Mouse (Mus musculus): Measurements from ENCODE around the gene Nubpl.

The Nubpl gene

GRCm38 (mm10) chr12:52247438-52247837, 149.9 kb downstream of the Nubpl start:
- no peak for DNase-seq (ENCODE audit: low spot score in 2 of 2)

DNA sequence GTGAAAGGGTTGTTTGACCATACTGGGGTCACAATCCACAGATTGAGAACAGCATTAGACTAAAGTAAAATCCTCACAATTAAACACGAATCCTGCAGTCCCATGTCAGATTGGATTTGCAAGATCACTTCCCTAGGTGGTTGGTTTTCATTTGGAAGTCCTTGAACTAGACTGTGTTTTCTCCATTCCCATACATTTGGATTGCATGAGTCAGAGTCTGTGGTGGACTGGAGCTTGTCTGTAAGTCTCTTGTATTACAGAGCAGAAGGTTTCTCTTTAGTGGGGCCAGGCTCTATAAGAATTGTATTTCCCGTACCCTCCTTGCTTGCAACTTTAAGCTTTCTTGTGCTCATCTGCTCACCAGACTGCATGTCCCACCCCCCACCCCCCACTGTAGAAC, 151.0 kb downstream of the Nubpl start:
- no peak for DNase-seq (ENCODE audit: low spot score in 2 of 2)

DNA sequence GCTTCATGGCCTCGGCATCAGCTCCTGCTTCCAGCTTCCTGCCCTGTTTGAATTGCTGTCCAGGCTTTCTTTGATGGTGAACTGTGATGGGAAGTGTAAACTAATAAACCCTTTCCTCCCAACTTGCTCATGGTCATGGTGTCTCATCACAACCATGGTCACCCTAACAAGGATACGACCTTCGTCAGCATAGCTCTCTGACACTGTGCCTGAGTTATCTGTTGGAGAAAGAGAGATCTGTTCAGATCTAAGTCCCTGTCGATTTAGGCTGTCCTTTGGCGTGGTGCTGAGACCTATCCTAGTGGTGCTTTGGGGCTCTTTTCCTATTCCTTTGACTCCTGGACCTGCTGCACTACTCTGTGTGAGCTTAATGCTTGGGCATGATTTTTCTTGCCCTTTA, 156.6 kb downstream of the Nubpl start:
- DNase-seq (ENCODE audit: low spot score in 2 of 2) = no peak

DNA sequence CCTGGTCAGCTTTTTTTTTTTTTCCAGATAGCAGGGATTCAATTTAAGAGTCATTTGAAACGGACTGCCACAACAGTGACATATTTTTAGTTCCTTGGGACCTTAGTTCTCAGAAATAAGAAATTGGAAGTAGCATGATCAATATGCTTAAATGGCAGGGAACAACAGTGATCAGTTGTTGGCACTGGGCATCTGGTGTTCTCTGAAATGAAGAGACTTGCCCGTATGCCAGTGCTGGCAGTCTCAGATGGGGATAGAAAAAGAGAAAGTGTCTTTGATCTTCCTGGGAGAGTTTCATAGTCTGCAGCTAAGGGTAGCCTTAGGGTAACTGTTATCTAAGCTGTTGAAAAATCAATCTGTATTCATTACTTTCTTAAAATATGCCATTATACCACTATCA, 170.6 kb downstream of the Nubpl start:
- DNase-seq (ENCODE audit: low spot score in 2 of 2) = no peak

GRCm38 (mm10) chr12:52272828-52273227, 175.3 kb downstream of the Nubpl start:
- no peak for DNase-seq (ENCODE audit: low spot score in 2 of 2)

- no peak for DNase-seq (ENCODE audit: low spot score in 2 of 2)
These were observed 178.8 kb downstream of the Nubpl start for GRCm38 (mm10) chr12:52276320-52276719.

- DNase-seq (ENCODE audit: low spot score in 2 of 2) = no peak
These were observed 183.7 kb downstream of the Nubpl start for GRCm38 (mm10) chr12:52281232-52281631.

GRCm38 (mm10) chr12:52284471-52284870, 186.9 kb downstream of the Nubpl start:
- DNase-seq (ENCODE audit: low spot score in 2 of 2) = no peak

GRCm38 (mm10) chr12:52286802-52287201, 189.3 kb downstream of the Nubpl start:
- DNase-seq (ENCODE audit: low spot score in 2 of 2) = no peak

- DNase-seq (ENCODE audit: low spot score in 2 of 2) = no peak
These were observed 191.0 kb downstream of the Nubpl start for GRCm38 (mm10) chr12:52288537-52288936.

GRCm38 (mm10) chr12:52288941-52289567, 191.5 kb downstream of the Nubpl start:
- no peak for DNase-seq (ENCODE audit: low spot score in 2 of 2)

DNA sequence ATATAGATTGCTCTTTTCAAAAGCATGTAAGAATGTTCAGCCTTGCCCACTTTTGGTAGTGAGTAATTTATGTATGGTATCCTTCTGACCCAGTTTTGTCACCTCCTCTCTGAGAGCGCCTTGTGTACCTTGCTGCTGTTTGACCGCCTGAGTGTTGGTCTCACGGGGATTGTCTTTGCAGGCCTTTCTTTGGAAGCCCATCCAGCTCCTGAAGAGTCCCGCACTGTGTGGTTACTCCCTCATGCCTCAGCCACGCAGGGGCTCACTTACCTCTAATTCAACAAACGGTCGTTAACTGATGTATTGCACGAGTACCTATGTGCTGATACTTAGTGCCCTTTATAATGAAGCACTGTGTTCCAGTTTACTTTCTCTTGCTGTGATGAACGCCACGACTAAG, 192.1 kb downstream of the Nubpl start:
- DNase-seq (ENCODE audit: low spot score in 2 of 2) = no peak

DNA sequence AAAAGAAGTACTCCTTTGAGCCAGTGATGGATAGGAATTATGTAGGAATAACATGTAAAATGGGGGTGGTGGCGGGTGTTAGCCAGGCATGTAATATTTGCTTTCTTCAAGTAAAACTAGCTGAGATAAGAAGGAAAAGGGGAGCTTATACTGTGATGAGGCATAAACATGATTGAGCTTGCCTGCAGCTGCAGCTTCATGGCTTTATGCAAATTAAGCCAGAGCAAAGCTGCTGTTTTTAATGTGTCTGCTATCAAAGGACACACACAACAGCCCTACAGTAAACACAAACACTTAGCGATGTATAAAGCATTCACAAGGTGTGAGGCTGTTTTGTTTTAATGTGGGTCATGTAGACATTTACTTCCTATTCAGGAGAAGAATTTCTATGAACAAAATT, 196.4 kb downstream of the Nubpl start:
- DNase-seq (ENCODE audit: low spot score in 2 of 2) = no peak

- DNase-seq (ENCODE audit: low spot score in 2 of 2) = no peak
These were observed 200.5 kb downstream of the Nubpl start for GRCm38 (mm10) chr12:52297988-52298387.

GRCm38 (mm10) chr12:52298683-52299082, 201.1 kb downstream of the Nubpl start:
- DNase-seq (ENCODE audit: low spot score in 2 of 2) = no peak

DNA sequence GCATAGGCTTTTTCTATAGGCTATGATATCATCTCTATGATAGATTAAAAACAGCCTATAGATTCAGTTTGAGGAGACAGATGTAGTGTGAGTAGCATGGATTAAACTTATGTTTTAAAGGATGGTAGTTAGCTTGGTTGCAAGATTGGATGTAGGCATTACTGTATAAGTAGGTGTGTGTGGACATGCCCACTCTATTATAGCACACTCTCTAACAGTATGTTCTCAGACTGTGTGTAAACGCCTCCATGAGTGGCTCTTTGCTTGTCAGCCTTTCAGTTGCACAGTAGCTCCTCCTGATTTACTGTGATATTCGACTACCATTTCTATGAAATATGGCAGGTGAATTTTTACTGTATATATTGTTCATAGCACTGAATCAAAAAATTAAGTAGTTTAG, 205.4 kb downstream of the Nubpl start:
- DNase-seq (ENCODE audit: low spot score in 2 of 2) = no peak

DNA sequence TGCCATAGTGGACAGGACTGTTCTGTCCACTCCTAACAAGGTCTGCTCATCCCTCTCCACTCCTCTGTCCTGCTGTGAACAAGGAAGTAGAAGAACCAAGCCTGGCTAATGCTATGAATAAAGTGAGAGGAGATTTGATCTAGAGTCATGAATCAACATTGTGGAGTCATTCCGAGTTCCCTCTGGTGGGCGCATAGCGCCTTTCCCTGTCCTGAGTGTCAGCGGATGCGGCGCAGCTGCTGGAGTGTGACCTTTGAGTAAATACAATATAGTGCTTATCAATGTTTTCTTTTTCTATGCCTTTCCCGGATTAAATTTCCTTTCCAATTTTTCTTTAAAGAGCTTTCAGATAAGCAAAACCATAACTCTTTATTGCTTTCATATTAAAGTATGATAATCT, 208.8 kb downstream of the Nubpl start:
- DNase-seq (ENCODE audit: low spot score in 2 of 2) = no peak

DNA sequence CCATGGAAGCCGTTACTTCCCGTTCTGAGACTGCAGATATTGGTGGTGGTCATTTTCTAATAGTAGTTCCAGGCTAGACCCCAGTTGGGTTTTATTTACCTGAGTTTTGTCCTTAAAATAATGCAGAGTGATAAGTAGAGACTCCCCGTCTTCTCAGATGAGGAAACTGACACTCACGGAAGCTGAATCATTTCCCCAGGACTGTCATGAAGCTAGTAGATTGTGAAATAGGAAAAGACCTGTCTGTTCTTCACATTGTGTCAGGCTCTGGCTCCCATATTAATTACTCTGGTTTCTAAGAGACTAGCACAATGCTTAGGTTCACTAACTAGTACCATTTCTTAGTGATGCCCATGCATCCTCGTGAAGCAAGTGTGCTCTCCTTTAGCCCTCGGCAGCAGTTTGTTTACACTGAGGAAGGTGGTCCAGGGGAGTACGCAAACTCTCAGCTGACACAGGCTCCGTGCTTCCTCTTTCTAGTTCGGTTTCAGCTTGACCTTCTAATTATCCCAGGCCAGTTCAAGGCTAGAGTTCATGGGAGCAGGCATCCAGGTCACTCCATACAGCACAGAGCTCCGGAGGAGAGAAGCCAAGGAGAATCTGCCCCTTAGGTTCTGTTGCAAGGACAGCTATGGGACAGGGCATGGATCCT, 209.9 kb downstream of the Nubpl start:
- no peak for DNase-seq (ENCODE audit: low spot score in 2 of 2)

DNA sequence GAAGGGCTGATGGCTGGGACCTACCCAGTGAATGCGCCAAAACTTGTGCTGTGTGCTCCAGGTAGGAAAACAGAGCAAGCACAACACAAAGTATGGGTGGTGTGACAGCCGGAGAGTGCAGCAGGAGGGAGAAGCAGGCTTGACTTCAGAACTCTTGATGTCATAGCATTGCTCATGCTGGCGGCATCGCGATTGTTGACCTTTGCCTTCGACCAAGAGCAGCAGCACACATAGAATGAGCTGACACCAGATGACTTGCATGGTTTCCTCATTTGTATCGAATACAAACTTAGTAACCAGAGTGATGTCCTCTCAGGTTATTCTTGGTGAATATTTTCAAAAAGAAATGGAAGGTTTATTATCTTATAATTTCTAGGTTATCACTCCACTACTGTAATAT, 211.1 kb downstream of the Nubpl start:
- DNase-seq (ENCODE audit: low spot score in 2 of 2) = no peak

DNA sequence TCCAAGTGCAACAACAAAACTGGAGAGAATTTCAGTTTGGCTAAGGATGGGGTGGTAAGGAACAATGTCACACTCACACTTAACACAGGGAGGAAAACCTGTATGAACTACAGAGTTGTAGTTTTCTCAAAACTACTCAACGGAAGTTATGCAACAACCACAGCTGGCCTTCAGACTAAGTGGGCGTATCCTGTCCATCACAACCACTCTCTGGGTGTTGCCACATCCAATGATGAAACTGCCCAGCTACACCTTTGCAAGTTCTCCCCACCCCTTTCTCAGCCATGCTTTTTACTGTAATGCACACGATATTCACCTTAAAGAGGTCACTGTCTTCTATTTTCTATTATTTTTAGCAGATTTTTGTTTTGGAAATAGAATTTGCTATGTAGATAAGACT, 217.3 kb downstream of the Nubpl start:
- DNase-seq (ENCODE audit: low spot score in 2 of 2) = no peak

- no peak for DNase-seq (ENCODE audit: low spot score in 2 of 2)
These were observed 220.1 kb downstream of the Nubpl start for GRCm38 (mm10) chr12:52317635-52318034.

DNA sequence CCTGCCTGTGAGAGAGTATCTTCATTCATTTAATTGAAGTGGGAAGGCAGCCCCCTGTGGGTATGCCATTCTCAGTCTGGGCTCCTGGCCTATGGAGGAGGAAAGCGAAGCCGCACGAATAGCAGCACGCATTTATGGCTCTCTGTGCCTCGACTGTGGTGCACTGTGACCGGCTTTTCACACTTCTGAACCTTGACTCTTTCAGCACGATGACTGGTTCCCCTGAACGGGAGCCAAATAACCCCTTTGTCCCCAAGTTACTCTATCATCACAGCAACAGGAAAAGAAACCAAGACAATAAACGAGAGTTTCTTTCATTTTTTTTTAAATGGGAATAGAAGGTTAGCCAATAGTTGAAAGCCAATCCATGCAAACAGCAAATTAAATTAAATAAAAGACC, 220.9 kb downstream of the Nubpl start:
- no peak for DNase-seq (ENCODE audit: low spot score in 2 of 2)

DNA sequence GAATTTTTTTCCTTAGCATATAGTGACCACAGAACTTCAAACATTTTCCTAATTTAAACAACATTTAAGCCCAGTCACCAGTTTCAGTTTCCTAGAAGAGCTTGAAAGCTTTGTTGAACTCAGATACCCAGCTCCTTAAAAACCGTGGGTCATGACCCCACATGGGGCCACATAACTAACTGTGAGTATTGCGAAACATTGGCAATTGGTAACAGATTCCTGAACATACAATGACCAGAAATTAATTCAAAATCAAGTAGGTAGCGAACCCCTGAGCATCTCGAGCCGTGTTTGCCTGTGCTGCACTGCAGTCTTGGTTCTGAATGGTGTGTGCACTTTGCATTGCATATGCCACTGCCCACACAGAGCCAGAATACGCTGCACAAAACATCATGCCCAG, 221.6 kb downstream of the Nubpl start:
- no peak for DNase-seq (ENCODE audit: low spot score in 2 of 2)

- DNase-seq (ENCODE audit: low spot score in 2 of 2) = no peak
These were observed 231.0 kb downstream of the Nubpl start for GRCm38 (mm10) chr12:52328488-52328887.

Measured in thymus, postnatal 10 days (tissue).